Mouse (Mus musculus): ENCODE measurements around the gene Dnm3.

Gene Dnm3

GRCm38 (mm10) chr1:162477246-162478209 lies at the start of gene Dnm3:
Dnm3 (minus strand) TSS chr1:162478034.
- DNase-seq (ENCODE audit: low spot score in 2 of 2): peak; percentile 65 to 85

GRCm38 (mm10) chr1:162515116-162515515 lies 37.3 kb upstream of the Dnm3 start:
- no peak for DNase-seq (ENCODE audit: low spot score in 2 of 2)

- DNase-seq (ENCODE audit: low spot score in 2 of 2): no peak
These were observed 32.2 kb upstream of the Dnm3 start for GRCm38 (mm10) chr1:162510013-162510356.

GRCm38 (mm10) chr1:162509329-162510012 lies 31.6 kb upstream of the Dnm3 start:
- peak; percentile 39 to 57 for DNase-seq (ENCODE audit: low spot score in 2 of 2)

GRCm38 (mm10) chr1:162508211-162509005 lies 30.6 kb upstream of the Dnm3 start:
- DNase-seq (ENCODE audit: low spot score in 2 of 2): no peak

- no peak for DNase-seq (ENCODE audit: low spot score in 2 of 2)
These were observed 28.7 kb upstream of the Dnm3 start for GRCm38 (mm10) chr1:162506516-162506915.

- no peak for DNase-seq (ENCODE audit: low spot score in 2 of 2)
These were observed 27.8 kb upstream of the Dnm3 start for GRCm38 (mm10) chr1:162505649-162506048.

- DNase-seq (ENCODE audit: low spot score in 2 of 2): no peak
These were observed 1.2 kb downstream of the Dnm3 start for GRCm38 (mm10) chr1:162476531-162477080.

GRCm38 (mm10) chr1:162472949-162473348 lies 4.9 kb downstream of the Dnm3 start:
- no peak for DNase-seq (ENCODE audit: low spot score in 2 of 2)

GRCm38 (mm10) chr1:162471089-162471488 lies 6.7 kb downstream of the Dnm3 start:
- DNase-seq (ENCODE audit: low spot score in 2 of 2): no peak

GRCm38 (mm10) chr1:162469752-162470280 lies 8.0 kb downstream of the Dnm3 start:
- DNase-seq (ENCODE audit: low spot score in 2 of 2): no peak

- no peak for DNase-seq (ENCODE audit: low spot score in 2 of 2)
These were observed 14.2 kb downstream of the Dnm3 start for GRCm38 (mm10) chr1:162463676-162464075.

GRCm38 (mm10) chr1:162458711-162459110 lies 19.1 kb downstream of the Dnm3 start:
- DNase-seq (ENCODE audit: low spot score in 2 of 2): no peak

- DNase-seq (ENCODE audit: low spot score in 2 of 2): no peak
These were observed 21.0 kb downstream of the Dnm3 start for GRCm38 (mm10) chr1:162456861-162457260.

- DNase-seq (ENCODE audit: low spot score in 2 of 2): no peak
These were observed 21.4 kb downstream of the Dnm3 start for GRCm38 (mm10) chr1:162456406-162456805.

GRCm38 (mm10) chr1:162453578-162453977 lies 24.3 kb downstream of the Dnm3 start:
- DNase-seq (ENCODE audit: low spot score in 2 of 2): no peak

GRCm38 (mm10) chr1:162453030-162453429 lies 24.8 kb downstream of the Dnm3 start:
- no peak for DNase-seq (ENCODE audit: low spot score in 2 of 2)

- no peak for DNase-seq (ENCODE audit: low spot score in 2 of 2)
These were observed 28.5 kb downstream of the Dnm3 start for GRCm38 (mm10) chr1:162449161-162449909.

- DNase-seq (ENCODE audit: low spot score in 2 of 2): no peak
These were observed 33.0 kb downstream of the Dnm3 start for GRCm38 (mm10) chr1:162444805-162445204.

- DNase-seq (ENCODE audit: low spot score in 2 of 2): no peak
These were observed 38.3 kb downstream of the Dnm3 start for GRCm38 (mm10) chr1:162439576-162439975.

GRCm38 (mm10) chr1:162436672-162437071 lies 41.2 kb downstream of the Dnm3 start:
- no peak for DNase-seq (ENCODE audit: low spot score in 2 of 2)
